Mouse (Mus musculus) intestine, postnatal 0 days (tissue): ENCODE measurements at regions not wholly inside any gene's neighbourhood (a gene's known extent, or its start where the extent isn't known, plus 50 kb on each side); places are given as distances from the start of the nearest gene placed in this dataset.

Source experiments
- ATAC-seq: fragments of 200-750 bp; cut with Nextera tagmentation; 2 replicates; pipeline ENCODE4 v1.8.0; 2017; ENCODE audit warnings: mild to moderate bottlenecking, moderate TSS enrichment, moderate library complexity
- H3K27ac ChIP-seq: fragments of 300-500 bp; sonication (generic); 2 replicates; pipeline ENCODE4 v1.5.1; 2014; ENCODE audit warnings: mild to moderate bottlenecking, low read depth, low read length, moderate library complexity
- H3K27me3 ChIP-seq: fragments of 300-500 bp; sonication (generic); replicated peaks from 2 replicates; pipeline ENCODE4 v1.6.1; 2014; ENCODE audit warnings: low read length, mixed read lengths; ENCODE audit not compliant: control insufficient read depth, insufficient read depth
- H3K36me3 ChIP-seq: fragments of 300-500 bp; sonication (generic); 2 replicates; pipeline ENCODE4 v1.6.1; 2014; ENCODE audit warnings: mild to moderate bottlenecking, moderate library complexity; ENCODE audit not compliant: control insufficient read depth, insufficient read depth
- H3K4me1 ChIP-seq: fragments of 300-500 bp; sonication (generic); replicated peaks from 2 replicates; pipeline ENCODE4 v1.6.1; 2014; ENCODE audit warnings: antibody characterized with exemption, low read length, mixed read lengths; ENCODE audit not compliant: control insufficient read depth, insufficient read depth
- H3K4me2 ChIP-seq: fragments of 300-500 bp; sonication (generic); replicated peaks from 2 replicates; pipeline ENCODE4 v1.6.1; 2014; ENCODE audit warnings: low read depth, mild to moderate bottlenecking, moderate library complexity
- H3K4me3 ChIP-seq: fragments of 300-500 bp; sonication (generic); 2 replicates; pipeline ENCODE4 v1.5.1; 2014; ENCODE audit warnings: low read depth, low read length
- H3K9ac ChIP-seq: fragments of 300-500 bp; sonication (generic); 2 replicates; pipeline ENCODE4 v1.6.1; 2014; ENCODE audit warnings: mild to moderate bottlenecking, low read depth, low read length
- H3K9me3 ChIP-seq: fragments of 300-500 bp; sonication (generic); 2 replicates; pipeline ENCODE4 v1.6.1; 2016; ENCODE audit warnings: mixed run types; ENCODE audit not compliant: control insufficient read depth
- CTCF ChIP-seq: sonication (generic); IDR thresholded peaks from 2 replicates; pipeline ENCODE4 v1.5.1; 2016; ENCODE audit warnings: low read depth, mild to moderate bottlenecking, control low read depth, antibody characterized with exemption, moderate library complexity
- WGBS: fragments of 180-500 bp; shearing (Covaris S2); extraction: QIAGEN DNeasy Blood & Tissue Kit; methylation state at CpG from one replicate; pipeline ENCODE4 v1.1.7; 2014; 5-methylcytosine and 5-hydroxymethylcytosine counted together

- TF ChIP-seq CTCF, result no peak
- no peak overlapping the region for H3K9ac ChIP-seq
- no peak overlapping the region for H3K4me2 ChIP-seq
- ATAC-seq, result no peak
- no peak overlapping the region for H3K27ac ChIP-seq
- H3K27me3 ChIP-seq, result no peaks in the 10 kb centered on the region
- no peak overlapping the region for H3K4me3 ChIP-seq
- 79% methylated on average over 5 of the region's 5 CpGs for WGBS
- no peaks in the 10 kb centered on the region for H3K36me3 ChIP-seq
- H3K9me3 ChIP-seq, result no peaks in the 10 kb centered on the region
- no peaks in the 10 kb centered on the region for H3K4me1 ChIP-seq
Observed at GRCm38 (mm10) chr10:116726031-116726430, 144.7 kb upstream of the Cnot2 start.

GRCm38 (mm10) chr10:116721986-116722385, 140.7 kb upstream of the Cnot2 start:
- 90% methylated on average over 9 of the region's 9 CpGs for WGBS
- Histone ChIP-seq H3K9ac (no peak overlapping the region), H3K36me3 (no peaks in the 10 kb centered on the region), H3K4me1 (no peaks in the 10 kb centered on the region), H3K9me3 (no peaks in the 10 kb centered on the region), H3K4me2 (no peak overlapping the region), H3K27me3 (no peaks in the 10 kb centered on the region), H3K4me3 (no peak overlapping the region), H3K27ac (no peak overlapping the region)
- no peak for TF ChIP-seq CTCF
- no peak for ATAC-seq

DNA sequence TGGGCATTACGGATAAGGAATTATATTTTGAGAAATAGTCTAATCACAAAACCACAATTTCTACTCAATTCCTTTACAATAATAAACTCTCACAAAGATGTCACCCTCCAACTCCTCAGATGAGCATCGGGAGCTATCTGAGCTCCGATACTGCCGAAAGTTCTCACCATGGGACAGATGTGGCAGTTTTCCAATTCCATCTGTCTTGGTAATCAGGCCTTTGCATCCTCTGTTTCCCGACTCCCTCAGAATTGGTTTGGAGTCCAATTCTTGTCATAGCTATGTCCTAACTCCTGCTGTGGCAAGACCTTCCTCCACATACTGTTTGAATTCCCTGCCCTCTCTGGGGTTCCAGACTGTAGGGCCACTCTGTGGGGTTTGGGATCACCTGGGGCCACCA, 138.3 kb upstream of the Cnot2 start:
- H3K27ac ChIP-seq, result no peak overlapping the region
- no peaks in the 10 kb centered on the region for H3K27me3 ChIP-seq
- no peak overlapping the region for H3K4me3 ChIP-seq
- no peak overlapping the region for H3K4me2 ChIP-seq
- 86% methylated on average over 5 of the region's 5 CpGs for WGBS
- H3K9ac ChIP-seq, result no peak overlapping the region
- no peaks in the 10 kb centered on the region for H3K36me3 ChIP-seq
- H3K4me1 ChIP-seq, result no peaks in the 10 kb centered on the region
- ATAC-seq, result no peak
- H3K9me3 ChIP-seq, result no peaks in the 10 kb centered on the region
- no peak for TF ChIP-seq CTCF

- Histone ChIP-seq H3K4me1 (no peaks in the 10 kb centered on the region), H3K4me3 (no peak overlapping the region), H3K27ac (no peak overlapping the region), H3K9me3 (no peaks in the 10 kb centered on the region), H3K36me3 (no peaks in the 10 kb centered on the region), H3K27me3 (no peaks in the 10 kb centered on the region), H3K4me2 (no peak overlapping the region), H3K9ac (no peak overlapping the region)
- 66% methylated on average over 10 of the region's 10 CpGs for WGBS
- no peak for ATAC-seq
- TF ChIP-seq CTCF, result no peak
Observed at GRCm38 (mm10) chr10:116717961-116718360, 136.7 kb upstream of the Cnot2 start.

DNA sequence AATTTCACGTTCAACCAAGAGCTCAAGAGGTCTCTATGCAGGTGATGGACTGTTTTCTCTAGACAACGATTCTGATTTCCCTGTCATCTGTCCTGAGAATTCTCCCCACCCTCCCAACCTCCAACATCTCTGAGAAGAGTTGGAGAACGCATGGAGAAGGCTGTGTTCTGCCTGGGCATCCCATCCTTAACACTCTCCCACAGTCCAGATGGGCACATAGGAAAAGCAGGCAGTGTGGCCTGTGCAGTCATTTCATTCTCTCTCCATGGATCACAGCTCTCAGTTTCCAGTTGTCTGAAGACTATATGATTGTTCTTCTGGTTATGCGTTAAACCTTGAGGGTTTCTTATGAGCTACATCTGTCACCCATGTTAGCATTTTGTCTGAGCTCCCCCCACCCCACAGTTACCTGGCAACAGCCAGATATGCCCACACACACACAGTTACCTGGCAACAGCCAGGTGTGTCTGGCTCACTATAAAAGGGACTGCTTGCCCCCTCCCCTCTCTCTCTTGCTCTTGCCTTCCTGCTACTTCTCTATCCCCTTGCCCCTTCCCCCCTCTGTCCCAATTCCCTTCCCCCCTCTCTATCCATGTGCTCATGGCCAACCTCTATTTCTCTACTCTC, 135.8 kb upstream of the Cnot2 start:
- Histone ChIP-seq H3K4me2 (no peak overlapping the region), H3K9me3 (no peaks in the 10 kb centered on the region), H3K4me3 (no peak overlapping the region), H3K27ac (no peak overlapping the region), H3K27me3 (no peaks in the 10 kb centered on the region), H3K4me1 (no peaks in the 10 kb centered on the region), H3K36me3 (no peaks in the 10 kb centered on the region), H3K9ac (no peak overlapping the region)
- no peak for ATAC-seq
- TF ChIP-seq CTCF, result no peak
- WGBS, result 69% methylated on average over 4 of the region's 4 CpGs

GRCm38 (mm10) chr10:116713456-116713855, 132.1 kb upstream of the Cnot2 start:
- Histone ChIP-seq H3K4me1 (no peaks in the 10 kb centered on the region), H3K4me2 (no peak overlapping the region), H3K27ac (no peak overlapping the region), H3K36me3 (no peaks in the 10 kb centered on the region), H3K27me3 (no peaks in the 10 kb centered on the region), H3K9me3 (no peaks in the 10 kb centered on the region), H3K4me3 (no peak overlapping the region), H3K9ac (no peak overlapping the region)
- TF ChIP-seq CTCF, result no peak
- no peak for ATAC-seq
- 60% methylated on average over 11 of the region's 11 CpGs for WGBS

GRCm38 (mm10) chr10:116707025-116707424, 125.7 kb upstream of the Cnot2 start:
- H3K9me3 ChIP-seq, result no peaks in the 10 kb centered on the region
- H3K4me1 ChIP-seq, result no peaks in the 10 kb centered on the region
- H3K36me3 ChIP-seq, result no peaks in the 10 kb centered on the region
- TF ChIP-seq CTCF, result no peak
- no peak overlapping the region for H3K9ac ChIP-seq
- H3K4me2 ChIP-seq, result no peak overlapping the region
- ATAC-seq, result no peak
- H3K27ac ChIP-seq, result no peak overlapping the region
- WGBS, result 63% methylated on average over 6 of the region's 6 CpGs
- H3K4me3 ChIP-seq, result no peak overlapping the region
- H3K27me3 ChIP-seq, result no peaks in the 10 kb centered on the region
